Mouse (Mus musculus) hindbrain, embryonic 12.5 days (tissue): ENCODE measurements around the gene Tapt1. TPM values are rescaled to one million over a fixed set of nuclear protein-coding genes. Genes with fewer than 3 reads are reported as not detected.

Experiments used
- ATAC-seq: fragments of 200-750 bp; cut with Nextera tagmentation; 2 replicates; pipeline ENCODE4 v1.8.0; 2017; ENCODE audit warnings: moderate TSS enrichment; ENCODE audit not compliant: low FRiP score
- H3K27ac ChIP-seq: fragments of 300-500 bp; sonication (generic); 2 replicates; pipeline ENCODE4 v1.5.1; 2016; ENCODE audit warnings: mild to moderate bottlenecking
- H3K27me3 ChIP-seq: fragments of 300-500 bp; sonication (generic); 2 replicates; pipeline ENCODE4 v1.6.1; 2016; ENCODE audit warnings: mild to moderate bottlenecking
- H3K36me3 ChIP-seq: fragments of 300-500 bp; sonication (generic); 2 replicates; pipeline ENCODE4 v1.6.1; 2016; ENCODE audit warnings: mild to moderate bottlenecking
- H3K4me1 ChIP-seq: fragments of 300-500 bp; sonication (generic); 2 replicates; pipeline ENCODE4 v1.6.1; 2016
- H3K4me2 ChIP-seq: fragments of 300-500 bp; sonication (generic); replicated peaks from 2 replicates; pipeline ENCODE4 v1.6.1; 2016; ENCODE audit warnings: mild to moderate bottlenecking
- H3K4me3 ChIP-seq: fragments of 300-500 bp; sonication (generic); 2 replicates; pipeline ENCODE4 v1.5.1; 2016; ENCODE audit warnings: mild to moderate bottlenecking
- H3K9ac ChIP-seq: fragments of 300-500 bp; sonication (generic); 2 replicates; pipeline ENCODE4 v1.6.1; 2016; ENCODE audit warnings: mild to moderate bottlenecking, moderate library complexity
- H3K9me3 ChIP-seq: fragments of 300-500 bp; sonication (generic); replicated peaks from 2 replicates; pipeline ENCODE4 v1.6.1; 2016; ENCODE audit warnings: mild to moderate bottlenecking
- WGBS: fragments of 180-500 bp; shearing (Covaris S2); methylation state at CpG from one replicate; pipeline ENCODE4 v1.1.7; 2016; 5-methylcytosine and 5-hydroxymethylcytosine counted together
- polyA plus RNA-seq: library from polyadenylated mRNA; unstranded; fragments of >200 nt; fragmentation: Nextera tagmentation; extraction: Ambion mirVana; gene quantifications from 2 replicates; pipeline ENCODE4 v1.2.1, GENCODE M21; 2016

Tapt1 gene
- polyA plus RNA-seq, 1 experiment from 2014 or later = 36.1 TPM

DNA sequence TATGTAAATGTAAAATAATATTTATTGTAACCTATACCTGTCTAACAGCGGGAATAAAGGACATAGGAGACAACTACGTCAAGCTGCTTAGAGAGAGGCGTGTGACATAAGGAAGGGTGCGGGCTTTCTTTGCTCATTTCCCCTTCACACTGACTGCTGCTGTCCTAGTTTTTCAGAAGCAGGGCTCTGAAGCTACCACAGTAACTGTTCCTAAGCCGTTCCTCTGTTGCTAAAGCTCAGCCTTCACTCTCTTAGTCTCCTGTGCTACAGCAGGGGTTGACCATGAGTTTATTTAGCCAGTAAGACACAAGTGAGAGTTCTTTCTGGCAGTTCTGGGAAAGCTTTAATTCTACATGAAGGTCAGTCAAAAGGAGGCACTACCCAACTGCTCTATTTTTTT, 13.0 kb downstream of the Tapt1 start:
- no peak overlapping the region for H3K4me3 ChIP-seq
- WGBS = 95% methylated on average over 5 of the region's 5 CpGs
- H3K27ac ChIP-seq = no peak overlapping the region
- no peak overlapping the region for H3K4me2 ChIP-seq
- no peaks in the 10 kb centered on the region for H3K4me1 ChIP-seq
- H3K36me3 ChIP-seq = peaks cover 13% of the 10 kb centered on the region; the same call in 1 of the 2 replicates
- H3K9ac ChIP-seq = no peak overlapping the region
- H3K9me3 ChIP-seq = no peaks in the 10 kb centered on the region
- H3K27me3 ChIP-seq = no peaks in the 10 kb centered on the region
- ATAC-seq = no peak

DNA sequence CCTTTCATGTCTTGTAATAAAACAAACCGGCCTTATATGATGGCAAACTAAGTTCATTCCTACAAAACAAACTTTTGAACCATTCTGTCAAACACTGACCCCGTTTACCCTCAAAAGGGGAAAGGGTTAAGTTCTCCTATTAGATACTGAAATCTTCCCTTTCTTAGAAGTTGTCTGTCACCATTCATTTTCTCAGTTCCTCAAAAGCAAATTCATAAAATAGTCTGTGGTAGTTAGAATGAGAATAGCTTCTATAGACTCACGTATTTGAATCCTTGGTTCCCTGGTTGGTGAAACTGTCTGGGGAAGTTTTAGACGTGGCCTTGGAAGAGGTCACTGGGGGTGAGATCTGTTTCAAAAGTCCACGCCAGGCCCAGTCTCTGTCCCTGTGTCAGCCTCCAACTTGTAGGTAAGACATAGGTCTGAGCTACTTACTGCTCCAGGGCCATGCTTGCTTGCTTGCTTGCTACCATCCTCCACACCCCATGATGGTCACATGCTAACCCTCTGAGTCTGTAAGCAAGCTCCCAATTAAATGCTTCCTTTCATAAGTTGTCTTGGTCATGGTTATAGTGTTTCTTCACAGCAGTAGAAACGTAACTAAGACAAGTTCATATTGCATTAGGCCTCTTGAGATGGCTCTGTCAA, 14.5 kb downstream of the Tapt1 start:
- no peaks in the 10 kb centered on the region for H3K27me3 ChIP-seq
- H3K4me2 ChIP-seq = no peak overlapping the region
- peaks cover 13% of the 10 kb centered on the region; the same call in 1 of the 2 replicates for H3K36me3 ChIP-seq
- no peaks in the 10 kb centered on the region for H3K4me1 ChIP-seq
- no peak overlapping the region for H3K27ac ChIP-seq
- no peaks in the 10 kb centered on the region for H3K9me3 ChIP-seq
- 89% methylated on average over 6 of the region's 6 CpGs for WGBS
- H3K4me3 ChIP-seq = no peak overlapping the region
- H3K9ac ChIP-seq = no peak overlapping the region
- ATAC-seq = no peak

DNA sequence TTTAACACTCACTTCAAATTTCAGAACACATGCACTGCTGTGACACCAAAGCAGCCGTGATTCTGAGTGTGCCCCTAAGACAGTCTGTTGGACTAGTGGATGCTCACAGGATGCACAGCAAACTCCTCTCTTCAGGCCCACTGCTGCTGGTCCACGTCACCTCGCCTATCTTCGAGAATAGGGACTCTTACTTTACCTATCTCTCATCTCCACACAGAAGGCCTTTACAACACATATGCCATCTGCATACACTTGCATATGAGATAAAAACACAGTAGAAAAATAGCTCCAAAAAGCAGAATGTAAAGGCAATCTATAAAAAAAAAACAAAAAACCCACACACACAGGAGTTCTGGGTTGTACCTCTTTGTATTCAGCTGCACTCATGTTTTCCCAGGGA, 19.1 kb downstream of the Tapt1 start:
- no peak overlapping the region for H3K4me2 ChIP-seq
- no peak overlapping the region for H3K27ac ChIP-seq
- H3K4me3 ChIP-seq = no peak overlapping the region
- H3K36me3 ChIP-seq = peaks cover 4% of the 10 kb centered on the region
- no peak overlapping the region for H3K9ac ChIP-seq
- 96% methylated on average over 4 of the region's 4 CpGs for WGBS
- no peaks in the 10 kb centered on the region for H3K9me3 ChIP-seq
- ATAC-seq = no peak
- H3K27me3 ChIP-seq = no peaks in the 10 kb centered on the region
- no peaks in the 10 kb centered on the region for H3K4me1 ChIP-seq

DNA sequence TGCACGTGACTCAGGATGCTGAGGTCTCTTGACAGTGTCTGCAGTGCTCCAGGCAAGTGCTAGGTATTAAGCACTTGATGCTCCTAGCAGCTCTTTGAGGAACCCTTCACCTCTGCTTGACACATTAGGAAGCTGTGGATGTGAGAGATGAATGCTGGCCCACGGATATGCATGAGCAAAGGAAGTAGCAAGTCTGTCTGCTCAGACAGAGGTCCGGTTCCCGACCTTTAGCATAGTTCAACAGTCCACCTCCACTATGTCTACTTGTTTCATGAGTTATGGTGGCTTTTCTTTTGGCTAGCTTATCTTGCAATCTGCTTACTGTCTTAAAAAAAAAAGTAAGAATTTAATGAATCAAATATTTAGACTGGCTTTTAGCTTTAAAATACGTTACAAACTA, 19.8 kb downstream of the Tapt1 start:
- H3K27me3 ChIP-seq = no peaks in the 10 kb centered on the region
- H3K36me3 ChIP-seq = no peaks in the 10 kb centered on the region; the same call in 1 of the 2 replicates
- H3K9me3 ChIP-seq = no peaks in the 10 kb centered on the region
- H3K4me1 ChIP-seq = no peaks in the 10 kb centered on the region
- no peak overlapping the region for H3K4me3 ChIP-seq
- H3K27ac ChIP-seq = no peak overlapping the region
- H3K4me2 ChIP-seq = no peak overlapping the region
- H3K9ac ChIP-seq = no peak overlapping the region
- WGBS = 91% methylated on average over 5 of the region's 5 CpGs
- ATAC-seq = no peak

DNA sequence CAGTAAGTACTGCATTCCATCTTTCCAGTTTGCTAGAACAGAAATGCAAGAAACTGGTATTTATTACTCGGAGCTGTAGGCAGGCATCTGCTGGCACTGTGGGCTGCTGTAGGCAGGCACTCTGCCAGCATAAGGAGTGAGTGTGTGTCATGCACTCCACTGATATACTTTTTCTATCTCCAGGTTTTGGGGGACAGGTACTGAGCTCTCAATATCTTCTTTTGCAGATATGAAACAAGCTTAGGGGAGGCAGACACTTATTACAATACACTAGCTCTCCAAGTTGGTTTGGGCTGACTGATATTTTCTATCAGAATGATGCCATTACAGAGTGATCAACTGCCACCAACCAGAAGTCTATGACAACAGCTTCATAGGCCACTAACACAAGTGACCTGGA, 23.0 kb downstream of the Tapt1 start:
- Histone ChIP-seq H3K4me2 (no peak overlapping the region), H3K27me3 (no peaks in the 10 kb centered on the region), H3K27ac (no peak overlapping the region), H3K9me3 (no peaks in the 10 kb centered on the region), H3K36me3 (no peaks in the 10 kb centered on the region; the same call in 1 of the 2 replicates), H3K9ac (no peak overlapping the region), H3K4me1 (no peaks in the 10 kb centered on the region), H3K4me3 (no peak overlapping the region)
- no peak for ATAC-seq
- 77% methylated on average over 1 of the region's 1 CpGs for WGBS

DNA sequence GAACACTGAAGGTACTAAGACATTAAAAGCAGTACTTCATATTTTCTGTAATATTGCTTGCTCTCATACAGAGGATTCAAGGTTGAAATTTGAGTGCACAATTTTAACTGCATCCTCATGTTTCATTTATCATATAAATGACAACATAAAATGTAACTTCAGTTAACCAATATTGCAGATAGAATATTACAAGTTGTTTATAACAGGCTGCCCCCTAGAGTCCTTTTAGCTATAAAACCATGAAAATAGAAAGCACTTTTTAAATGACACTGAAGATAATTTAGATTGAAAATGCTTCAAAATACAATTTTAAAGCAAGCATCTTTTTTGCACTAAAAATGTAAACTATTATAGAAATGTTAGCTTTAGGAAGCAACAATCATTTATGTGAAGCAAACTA, 24.8 kb downstream of the Tapt1 start:
- Histone ChIP-seq H3K9me3 (no peaks in the 10 kb centered on the region), H3K4me1 (no peaks in the 10 kb centered on the region), H3K4me3 (no peak overlapping the region), H3K9ac (no peak overlapping the region), H3K36me3 (no peaks in the 10 kb centered on the region; the same call in 1 of the 2 replicates), H3K27ac (no peak overlapping the region), H3K27me3 (no peaks in the 10 kb centered on the region), H3K4me2 (no peak overlapping the region)
- no peak for ATAC-seq

DNA sequence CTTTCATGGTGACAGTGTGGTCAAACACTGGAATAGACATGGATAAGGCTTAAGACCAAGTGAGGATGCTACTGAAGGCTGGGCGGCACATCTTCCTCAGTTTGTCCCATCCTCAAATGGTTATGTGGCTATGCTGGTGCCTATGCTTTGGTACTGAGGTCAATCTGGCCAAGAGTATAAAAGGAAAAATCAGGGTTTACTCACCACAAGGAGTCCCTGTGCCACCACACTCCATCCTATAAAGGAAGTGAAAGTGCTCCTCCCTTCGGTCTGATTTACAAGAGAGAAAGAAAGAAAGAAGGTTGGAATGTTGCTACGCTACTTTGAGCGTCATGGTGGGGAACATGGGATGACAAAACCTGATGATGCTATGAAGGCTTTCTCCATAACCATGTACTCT, 27.3 kb downstream of the Tapt1 start:
- no peak for ATAC-seq
- WGBS = 97% methylated on average over 4 of the region's 4 CpGs
- H3K4me3 ChIP-seq = no peak overlapping the region
- no peak overlapping the region for H3K9ac ChIP-seq
- no peaks in the 10 kb centered on the region for H3K4me1 ChIP-seq
- H3K9me3 ChIP-seq = no peaks in the 10 kb centered on the region
- no peak overlapping the region for H3K4me2 ChIP-seq
- no peak overlapping the region for H3K27ac ChIP-seq
- peaks cover under 1% of the 10 kb centered on the region; the same call in 1 of the 2 replicates for H3K36me3 ChIP-seq
- no peaks in the 10 kb centered on the region for H3K27me3 ChIP-seq

DNA sequence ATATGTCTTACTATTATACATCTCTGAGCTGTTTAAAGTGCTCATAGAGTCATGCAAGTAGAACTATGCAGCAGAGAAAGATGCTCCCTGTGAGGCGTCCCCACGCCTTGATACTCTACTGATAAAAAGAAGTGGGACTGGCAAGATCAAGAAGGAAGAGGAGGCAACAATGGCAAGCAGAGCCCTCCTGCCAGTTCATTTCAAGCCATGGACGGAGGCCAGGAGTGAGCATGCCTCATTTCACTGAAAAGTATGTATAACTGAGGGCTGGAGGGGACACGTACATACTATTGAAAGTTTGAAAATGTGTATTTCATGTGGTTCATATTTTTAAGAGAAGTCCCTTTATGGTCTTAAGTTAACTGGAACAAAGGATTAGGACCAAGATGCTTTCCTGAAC, 28.0 kb downstream of the Tapt1 start:
- Histone ChIP-seq H3K27ac (no peak overlapping the region), H3K4me3 (no peak overlapping the region), H3K27me3 (no peaks in the 10 kb centered on the region), H3K36me3 (peaks cover 7% of the 10 kb centered on the region; the same call in 1 of the 2 replicates), H3K4me2 (no peak overlapping the region), H3K4me1 (no peaks in the 10 kb centered on the region), H3K9me3 (no peaks in the 10 kb centered on the region), H3K9ac (no peak overlapping the region)
- 85% methylated on average over 4 of the region's 4 CpGs for WGBS
- no peak for ATAC-seq

DNA sequence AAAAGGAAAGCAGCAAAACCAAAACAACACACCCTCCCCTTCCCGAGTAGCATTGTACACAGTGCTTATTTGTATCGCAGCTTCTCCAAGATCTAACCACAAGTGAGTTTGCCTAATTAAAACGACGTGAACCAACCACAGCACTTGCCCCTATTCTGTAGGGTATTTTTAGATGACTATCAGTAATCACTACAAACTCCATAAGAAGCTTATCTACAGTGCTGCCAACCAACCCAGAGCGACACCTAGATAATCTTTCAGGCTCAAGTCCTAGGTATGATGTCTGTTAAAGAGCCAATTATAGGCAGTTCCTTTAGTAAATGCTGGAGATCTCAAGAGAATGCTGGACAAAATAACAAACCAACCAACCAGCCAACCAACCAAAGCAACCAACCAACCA, 28.6 kb downstream of the Tapt1 start:
- WGBS = 89% methylated on average over 5 of the region's 5 CpGs
- Histone ChIP-seq H3K4me3 (no peak overlapping the region), H3K4me2 (no peak overlapping the region), H3K36me3 (peaks cover 13% of the 10 kb centered on the region), H3K9me3 (no peaks in the 10 kb centered on the region), H3K27me3 (no peaks in the 10 kb centered on the region), H3K9ac (no peak overlapping the region), H3K27ac (no peak overlapping the region), H3K4me1 (no peaks in the 10 kb centered on the region)
- ATAC-seq = no peak

DNA sequence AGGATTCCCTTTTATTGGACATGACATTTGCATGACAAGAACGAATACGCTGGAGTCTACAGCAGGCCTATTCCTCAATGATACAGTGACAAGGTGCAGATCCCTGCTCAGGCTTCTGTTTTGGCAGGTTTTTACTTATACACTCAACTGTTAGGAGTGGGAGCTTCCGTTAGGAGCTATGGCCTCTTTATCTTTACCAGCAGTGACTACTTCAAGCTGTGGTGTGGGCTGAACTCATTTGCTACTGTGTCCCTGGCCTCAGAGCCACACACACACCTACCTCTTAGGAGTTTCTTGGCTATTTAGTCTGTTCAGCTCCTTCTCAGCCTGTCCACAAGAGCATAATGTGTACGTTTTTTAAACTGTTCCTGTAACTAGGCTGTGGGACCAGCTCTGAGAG, 30.3 kb downstream of the Tapt1 start:
- Histone ChIP-seq H3K36me3 (peaks cover 17% of the 10 kb centered on the region), H3K9me3 (no peaks in the 10 kb centered on the region), H3K27me3 (no peaks in the 10 kb centered on the region), H3K4me2 (no peak overlapping the region), H3K9ac (no peak overlapping the region), H3K4me3 (no peak overlapping the region), H3K27ac (no peak overlapping the region), H3K4me1 (no peaks in the 10 kb centered on the region)
- ATAC-seq = no peak
- 90% methylated on average over 4 of the region's 4 CpGs for WGBS

DNA sequence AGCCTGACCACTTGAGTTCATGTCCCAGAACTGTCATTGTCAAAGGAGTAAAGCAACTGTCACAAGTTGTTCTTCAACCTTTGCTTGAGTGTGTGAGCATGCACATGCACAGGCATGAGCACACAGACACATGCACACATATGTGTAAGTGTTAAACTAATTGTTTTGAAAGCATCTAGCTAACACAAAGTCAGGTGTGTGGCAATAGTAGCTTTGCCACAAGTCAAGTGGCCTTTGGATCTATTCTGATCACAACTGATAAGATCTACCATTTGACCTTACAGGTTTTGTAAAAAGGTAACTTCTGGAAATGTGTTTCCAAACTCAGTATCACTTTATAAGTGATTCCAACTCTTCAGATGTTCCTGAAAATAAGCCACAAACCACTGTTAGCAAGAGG, 39.1 kb downstream of the Tapt1 start:
- Histone ChIP-seq H3K36me3 (peaks cover 65% of the 10 kb centered on the region), H3K9ac (no peak overlapping the region), H3K4me3 (no peak overlapping the region), H3K9me3 (no peaks in the 10 kb centered on the region), H3K27ac (no peak overlapping the region), H3K4me2 (no peak overlapping the region), H3K27me3 (no peaks in the 10 kb centered on the region), H3K4me1 (no peaks in the 10 kb centered on the region)
- ATAC-seq = no peak

DNA sequence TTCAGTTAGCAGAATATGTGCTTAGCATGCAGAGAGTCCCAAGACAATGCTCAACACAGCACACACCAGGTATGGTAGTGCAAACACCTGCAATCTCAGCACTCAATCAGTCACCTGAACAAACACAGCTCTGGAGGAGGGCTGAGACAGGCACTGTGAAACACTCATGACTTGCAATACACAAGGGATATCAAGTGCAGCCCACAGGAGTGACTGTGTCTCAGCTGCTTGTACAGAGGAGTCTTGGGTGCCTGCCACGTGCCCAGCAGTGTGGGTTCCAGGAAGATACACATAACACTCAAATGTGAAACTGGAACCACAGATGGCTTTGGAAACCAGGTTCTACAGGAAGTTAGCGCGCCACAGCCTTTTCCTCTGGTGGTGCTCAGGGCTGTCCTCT, 44.8 kb downstream of the Tapt1 start:
- Histone ChIP-seq H3K4me2 (no peak overlapping the region), H3K4me3 (no peak overlapping the region), H3K27ac (no peak overlapping the region), H3K36me3 (peaks cover 67% of the 10 kb centered on the region), H3K27me3 (no peaks in the 10 kb centered on the region), H3K9ac (no peak overlapping the region), H3K9me3 (no peaks in the 10 kb centered on the region), H3K4me1 (no peaks in the 10 kb centered on the region)
- no peak for ATAC-seq
- 96% methylated on average over 3 of the region's 3 CpGs for WGBS

DNA sequence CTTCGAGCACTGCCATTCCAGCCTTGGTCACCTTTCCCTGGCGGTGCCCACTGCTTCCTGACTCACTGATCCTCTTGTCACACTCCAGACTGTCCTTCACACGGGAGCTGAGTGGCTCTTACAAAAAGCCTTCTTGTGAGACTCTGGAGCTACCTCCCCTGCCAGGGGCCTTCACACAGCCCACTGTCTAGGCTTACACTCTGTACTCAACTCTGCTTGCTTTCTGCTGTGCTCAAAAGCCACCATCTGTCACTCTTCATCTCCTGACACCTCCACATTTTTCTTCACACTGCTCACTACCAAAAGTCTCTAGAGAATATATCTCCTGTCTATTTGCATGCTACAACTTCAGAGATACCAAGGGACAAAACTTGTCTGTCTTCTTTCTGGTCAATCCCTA, 46.0 kb downstream of the Tapt1 start:
- no peak overlapping the region for H3K4me2 ChIP-seq
- H3K4me1 ChIP-seq = no peaks in the 10 kb centered on the region
- no peak overlapping the region for H3K9ac ChIP-seq
- ATAC-seq = no peak
- H3K36me3 ChIP-seq = peaks cover 69% of the 10 kb centered on the region
- WGBS = 78% methylated on average over 3 of the region's 3 CpGs
- H3K27ac ChIP-seq = no peak overlapping the region
- no peak overlapping the region for H3K4me3 ChIP-seq
- no peaks in the 10 kb centered on the region for H3K27me3 ChIP-seq
- H3K9me3 ChIP-seq = no peaks in the 10 kb centered on the region
